Mouse (Mus musculus): ENCODE measurements at regions not wholly inside any gene's neighbourhood (a gene's known extent, or its start where the extent isn't known, plus 50 kb on each side); places are given as distances from the start of the nearest gene placed in this dataset.

GRCm38 (mm10) chr3:52534118-52534517, 266.0 kb downstream of the Foxo1 start:
- TF ChIP-seq CTCF (IDR thresholded peaks at IDR 0.05; ENCODE audit: insufficient read depth, low read length) (no peak), POLR2A (IDR thresholded peaks at IDR 0.05; ENCODE audit: borderline replicate concordance, extremely low read depth, low read depth, low read length) (no peak)
